Mouse (Mus musculus) adrenal gland, postnatal 4 days (tissue): Measurements from ENCODE around the gene Serpinb6a. TPM values are rescaled to one million over a fixed set of nuclear protein-coding genes. Genes with fewer than 3 reads are reported as not detected.
A peak's percentile ranks its signal among the peaks of the same experiment; 100 is the strongest.
"Not testable (repeated sequence)": the region's sequence is repeated elsewhere in the genome, so short reads cannot be mapped to it uniquely, and the experiment has no call there.

ENCODE experiments used
- DNase-seq, 2 experiments: peaks; one replicate each; pipeline ENCODE4 v3.0.0; 2021 to 2022; ENCODE audit warnings: low spot score in 2 of 2, mixed read lengths in 2 of 2
- total RNA-seq, 2 experiments: library from RNA; stranded (reverse); gene quantifications; 2 replicates each; pipeline ENCODE4 v1.2.3; 2021

The Serpinb6a gene
- total RNA-seq, 2 experiments from 2014 or later = 243 to 249 TPM

DNA sequence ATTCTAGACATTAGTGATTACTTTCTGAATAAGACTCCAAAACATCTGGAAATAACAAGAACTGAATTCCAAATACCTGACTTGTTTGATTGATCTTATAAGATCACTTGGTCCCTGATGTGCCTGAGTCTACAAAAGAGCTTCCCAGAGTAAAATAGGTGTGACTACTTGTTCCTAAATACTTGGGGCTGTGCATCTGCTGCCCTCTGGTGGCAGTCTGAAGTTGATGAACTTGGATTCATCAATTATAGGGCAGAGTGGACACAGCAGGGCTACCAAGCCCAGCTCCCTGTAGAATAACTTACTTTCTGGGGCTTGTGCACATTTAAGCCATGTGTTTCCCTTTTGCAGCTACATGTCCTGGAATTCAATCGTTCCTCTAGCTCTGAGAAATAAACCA lies 7.4 kb downstream of the Serpinb6a start:
- peak in 1 of 2 experiments; percentile 55 for DNase-seq

DNA sequence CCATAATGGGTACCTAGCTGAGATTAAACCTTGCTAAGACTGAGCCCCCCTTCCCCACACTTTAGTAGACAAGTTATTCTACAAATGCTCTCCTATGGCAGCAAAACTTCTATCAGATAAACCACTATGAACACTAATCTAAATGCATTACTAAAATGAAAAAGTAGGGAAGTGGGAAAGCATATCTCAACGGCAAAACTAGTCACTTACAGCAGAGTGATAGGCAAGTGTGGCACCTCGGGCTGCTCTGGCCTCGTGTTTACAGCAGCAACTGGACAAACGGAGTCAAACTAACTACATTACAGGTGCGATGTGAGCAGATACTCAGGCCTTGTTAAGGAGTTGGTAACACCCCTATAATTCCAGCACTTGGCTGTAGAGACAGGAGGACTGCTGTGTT lies 13.0 kb downstream of the Serpinb6a start:
- no peak for DNase-seq

DNA sequence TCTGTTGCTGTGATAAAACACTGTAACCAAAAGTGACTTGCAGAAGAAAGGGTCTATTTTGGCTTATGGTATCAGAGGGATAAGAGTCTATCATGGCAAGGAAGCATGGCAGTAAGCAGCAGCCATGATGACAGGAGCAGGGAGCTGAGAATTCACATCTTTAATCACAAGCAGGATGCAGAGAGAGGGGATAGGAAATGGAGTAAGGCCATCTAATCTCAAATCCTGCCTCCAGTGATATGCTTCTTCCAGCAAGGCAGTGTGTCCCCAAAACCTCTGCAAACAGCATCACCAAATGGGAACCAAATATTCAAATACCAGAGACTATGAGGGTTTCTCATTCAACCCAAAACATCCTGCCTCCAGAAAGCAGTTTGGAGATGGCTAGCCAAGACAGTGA lies 36.0 kb downstream of the Serpinb6a start:
- no peak for DNase-seq

DNA sequence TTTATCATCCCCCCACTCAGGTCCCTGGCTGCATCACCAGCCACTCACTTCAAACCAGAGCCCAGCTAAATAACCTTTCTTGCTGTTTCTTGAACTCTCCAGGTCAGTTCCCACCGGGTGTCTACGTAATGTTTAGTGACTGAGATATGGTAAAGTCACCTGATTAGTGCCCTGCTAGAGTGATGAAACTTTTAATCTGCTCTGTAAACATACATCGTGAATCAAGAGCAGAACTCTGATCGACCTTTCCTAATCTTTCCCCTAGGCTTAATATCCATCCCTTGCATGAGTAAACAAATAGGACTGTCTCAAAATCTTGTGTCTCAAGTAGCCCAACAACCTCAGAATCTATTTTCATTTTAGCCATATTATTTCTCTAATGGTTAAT lies 36.6 kb downstream of the Serpinb6a start:
- DNase-seq = no peak

DNA sequence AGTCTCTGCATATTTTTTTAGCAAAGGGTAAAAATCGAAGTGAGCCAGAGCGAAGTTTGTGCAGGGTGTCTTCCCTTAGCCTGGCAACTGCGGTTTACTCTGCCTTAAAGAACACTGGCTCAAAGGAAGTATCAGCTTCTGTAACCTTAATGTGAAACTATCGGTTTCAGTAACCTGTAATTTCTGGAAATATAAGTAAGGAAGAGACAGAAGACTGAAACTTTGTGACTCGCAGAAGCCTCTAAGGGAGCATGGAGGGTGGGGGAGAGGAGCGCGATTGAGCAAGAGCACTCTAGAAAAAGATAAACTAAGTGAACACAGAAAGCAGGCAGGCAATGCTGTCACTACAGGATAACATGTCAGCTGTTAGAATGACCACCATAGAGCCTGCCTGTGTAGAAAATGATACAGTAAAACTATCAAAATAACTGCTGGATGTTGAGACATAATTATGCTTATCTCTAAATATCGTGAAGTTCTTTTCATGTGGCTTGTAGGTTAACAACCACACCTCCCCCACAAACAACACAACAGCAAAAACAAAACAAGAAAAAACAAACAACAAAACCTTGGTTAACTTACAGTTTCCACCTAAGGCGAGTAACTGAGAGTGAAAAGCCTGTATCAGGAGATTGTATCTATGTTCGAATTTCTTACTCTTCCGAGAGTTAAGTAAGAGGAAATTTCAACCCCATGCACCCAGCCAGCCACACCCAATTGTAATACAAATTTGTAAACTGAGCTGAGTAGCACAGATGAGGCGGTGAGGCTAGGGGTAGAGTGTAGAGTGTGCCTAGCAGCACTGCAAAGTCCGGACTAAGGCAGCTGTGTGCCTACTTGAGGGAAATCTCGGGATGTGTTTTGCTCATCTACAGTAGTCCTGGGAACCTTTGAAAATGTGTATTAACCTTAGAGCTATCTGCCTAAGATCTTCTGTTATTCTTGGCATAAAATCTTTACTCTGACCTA lies 37.3 kb downstream of the Serpinb6a start:
- DNase-seq = no peak

DNA sequence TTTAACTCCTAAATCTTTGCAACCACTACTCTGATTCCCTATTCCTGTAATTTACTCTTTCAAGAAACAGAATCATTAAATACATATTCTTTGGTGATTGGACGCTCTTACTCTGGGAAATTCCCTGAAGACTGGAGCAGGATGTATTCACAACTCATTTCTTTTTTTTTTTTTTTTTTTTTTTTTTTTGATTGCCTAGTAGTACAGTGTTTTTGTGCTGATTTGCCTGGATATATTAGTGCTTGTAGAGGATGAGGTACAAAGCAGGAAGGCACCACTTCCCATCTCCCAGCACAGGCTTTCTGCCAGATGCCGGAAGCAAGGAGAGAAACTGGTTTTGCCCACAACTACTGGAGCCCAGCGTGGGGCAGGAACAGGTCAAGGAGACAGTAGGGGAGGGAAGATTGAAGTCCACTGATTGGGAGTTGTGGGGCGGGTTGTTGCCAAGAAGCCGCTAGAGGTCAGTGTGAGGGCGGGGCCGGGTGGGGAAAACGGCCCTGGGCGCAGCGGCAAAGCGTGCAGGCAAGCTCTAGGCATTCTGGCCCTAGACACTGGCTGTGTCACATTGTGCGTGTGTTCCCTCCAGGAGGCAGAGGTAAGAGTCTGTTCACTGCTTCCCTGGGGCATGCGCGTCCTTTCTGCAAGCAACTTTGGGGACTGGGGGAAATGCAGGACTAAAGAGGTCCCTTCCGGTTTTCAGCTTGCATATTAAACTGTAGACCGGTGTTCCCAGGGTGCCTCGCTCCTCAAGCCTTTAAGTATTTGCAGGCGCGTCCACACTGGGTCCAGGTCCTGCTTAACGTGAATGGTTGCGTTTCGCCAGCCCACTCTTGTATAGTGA lies 38.2 kb downstream of the Serpinb6a start, which contains the start of gene Nqo2:
Gene Nqo2, plus strand, starts transcription at position 482 of the 841 bp plus-strand sequence.
- DNase-seq = peak; percentile 36 to 57

DNA sequence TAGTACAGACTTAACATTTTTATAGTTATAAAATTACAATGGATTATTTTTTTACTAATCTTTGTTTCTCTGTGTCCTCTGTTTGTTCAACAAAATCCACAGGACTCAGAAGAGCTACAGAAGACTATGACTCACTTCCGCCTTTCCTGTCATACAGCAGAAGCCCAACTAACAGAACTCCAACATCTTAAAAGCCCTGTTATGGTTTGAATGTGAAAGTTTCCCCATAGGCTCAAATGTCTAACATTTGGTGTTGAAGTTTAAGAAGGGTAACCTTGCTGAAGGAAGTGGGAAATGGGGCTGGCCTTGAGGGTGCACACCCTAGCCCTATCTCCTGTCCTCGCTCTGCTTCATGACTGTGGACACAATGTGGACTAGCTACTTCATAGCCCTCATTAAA lies 42.8 kb downstream of the Serpinb6a start:
- no peak for DNase-seq

DNA sequence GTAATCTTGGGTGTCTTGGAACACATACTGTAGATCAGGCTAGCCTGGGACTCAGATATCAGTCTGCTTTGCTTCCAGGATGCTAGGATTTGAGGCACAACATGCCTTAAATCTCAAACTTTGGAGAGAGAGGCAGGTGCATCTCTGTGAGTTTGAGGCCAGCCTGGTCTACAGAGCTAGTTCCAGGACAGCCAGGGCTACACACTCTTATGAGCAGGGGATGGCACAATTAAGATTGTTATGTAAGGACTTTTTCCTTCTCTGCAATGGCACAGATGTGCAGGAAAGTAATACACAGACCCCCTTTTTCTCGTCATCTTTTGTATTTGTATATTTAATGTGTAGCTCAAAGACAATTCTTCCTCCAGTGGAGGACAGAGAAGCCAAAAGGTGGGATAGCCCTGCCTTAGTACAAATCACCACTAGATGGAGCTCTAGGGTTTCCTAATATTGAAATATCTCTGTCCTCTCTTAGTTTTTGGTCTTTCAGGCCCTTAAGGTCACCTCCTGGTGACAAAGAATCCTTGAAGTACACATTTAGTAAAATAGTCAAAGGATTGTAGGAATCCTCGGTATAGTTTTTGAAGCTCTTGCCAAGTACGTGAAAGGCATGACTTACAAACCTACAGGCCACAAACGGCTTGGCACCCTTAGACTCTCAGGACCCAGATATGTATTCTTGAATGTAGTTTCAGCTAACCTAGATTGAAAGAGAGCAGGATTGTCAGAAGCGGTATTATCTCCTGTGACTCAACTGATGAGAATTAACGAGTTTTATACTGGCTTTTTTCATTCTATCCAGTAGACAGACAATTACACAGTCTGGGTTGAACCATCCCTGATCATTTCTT lies 45.8 kb downstream of the Serpinb6a start:
- no peak for DNase-seq

DNA sequence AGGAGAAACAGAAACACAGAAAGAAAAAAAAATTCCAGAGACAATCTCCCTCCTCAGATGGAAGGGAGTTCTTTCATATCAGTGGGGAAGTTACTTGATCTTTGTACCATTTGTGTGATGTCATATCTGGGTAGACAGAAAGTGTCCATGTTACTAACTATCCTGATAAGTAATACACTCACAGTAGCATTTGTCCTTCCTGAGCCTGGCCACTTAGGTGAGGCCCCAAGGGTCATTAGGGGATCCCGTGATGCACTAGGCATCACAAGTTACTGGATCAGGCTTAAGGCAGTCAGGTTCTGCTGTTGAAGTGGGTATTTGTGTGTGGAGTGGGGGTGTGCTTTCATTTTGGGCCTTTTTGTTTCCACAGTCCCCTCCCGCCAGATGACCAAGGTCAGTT lies 49.6 kb downstream of the Serpinb6a start:
- DNase-seq = no peak

DNA sequence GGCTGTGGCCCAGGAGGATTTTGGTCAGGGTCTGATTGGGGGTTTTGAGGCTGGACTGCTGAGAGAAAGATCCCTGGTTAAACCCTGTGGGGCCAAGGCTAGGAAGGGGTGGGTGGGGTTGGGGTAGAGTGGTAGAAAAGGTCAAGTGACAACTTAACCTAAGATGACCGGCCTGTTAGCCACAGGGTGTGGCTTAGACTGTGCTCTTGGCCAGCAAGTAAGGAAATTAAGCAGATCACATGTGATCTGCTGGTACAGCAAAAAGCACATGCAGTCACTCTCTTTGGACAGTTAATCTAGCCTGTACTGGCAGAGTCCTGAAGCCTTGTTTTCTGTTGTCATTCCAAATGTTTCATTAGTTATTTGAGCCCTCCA lies 50.5 kb downstream of the Serpinb6a start:
- no peak for DNase-seq

DNA sequence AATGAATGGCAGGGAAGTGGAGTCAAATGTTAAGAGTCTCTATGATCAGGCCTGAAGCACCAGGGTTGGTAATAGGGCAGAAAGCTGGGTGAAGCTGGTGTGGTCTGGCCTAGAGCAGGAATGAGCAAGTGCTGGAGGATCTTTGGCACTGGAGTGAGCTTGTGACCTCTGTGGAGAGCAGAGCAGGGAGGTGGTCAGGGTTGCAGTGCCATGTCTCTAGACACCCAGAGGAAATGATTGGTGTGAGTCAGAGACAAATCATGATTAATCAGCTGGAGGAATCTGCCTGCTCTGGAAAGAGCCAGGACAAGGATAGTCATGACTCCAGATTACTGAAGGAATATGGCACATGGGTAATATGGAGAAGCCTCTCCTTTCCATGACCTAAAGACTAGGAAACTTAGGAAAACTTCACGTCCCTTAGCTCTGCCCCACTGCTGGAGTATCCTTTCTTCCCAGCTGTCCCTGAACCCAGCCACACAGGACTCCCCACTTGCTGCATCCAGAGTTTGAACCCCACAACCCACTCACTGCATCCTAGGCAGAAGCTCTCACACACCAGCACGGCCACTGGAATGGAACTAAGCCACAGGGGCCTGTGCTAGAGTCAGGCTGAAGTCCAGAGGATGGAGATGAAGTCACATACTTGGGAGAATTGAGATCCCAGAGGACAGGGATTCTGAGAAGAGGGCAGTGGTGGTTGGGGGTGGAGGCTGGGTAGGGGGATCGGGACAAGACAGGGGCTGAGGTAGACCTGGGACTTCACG lies 51.1 kb downstream of the Serpinb6a start:
- DNase-seq = no peak

DNA sequence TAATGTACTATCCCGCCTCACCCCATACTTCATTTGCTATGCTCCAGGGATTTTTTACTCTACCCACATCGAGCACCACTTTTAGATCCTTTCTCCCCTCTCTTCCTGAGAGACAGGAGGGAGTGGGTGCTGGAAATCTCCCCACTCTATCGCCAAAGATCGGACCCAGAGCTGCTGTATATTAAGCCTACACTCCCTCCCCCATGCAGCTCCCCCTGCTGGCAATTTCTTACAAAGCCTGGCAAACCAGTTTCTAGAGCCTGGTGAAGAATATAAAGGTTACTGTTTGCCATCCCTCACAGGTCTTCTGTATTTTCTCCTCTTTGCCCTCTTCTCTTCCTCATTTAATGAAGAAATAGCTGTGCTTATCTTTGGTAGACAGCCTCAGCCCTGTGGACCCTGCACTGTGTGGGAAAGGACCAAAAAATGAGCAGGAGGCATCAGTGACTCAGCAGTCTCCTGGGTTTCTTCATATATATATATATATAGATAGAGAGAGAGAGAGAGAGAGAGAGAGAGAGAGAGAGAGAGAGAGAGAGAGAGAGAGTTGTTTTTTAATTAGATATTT lies 60.3 kb downstream of the Serpinb6a start:
- no peak for DNase-seq

DNA sequence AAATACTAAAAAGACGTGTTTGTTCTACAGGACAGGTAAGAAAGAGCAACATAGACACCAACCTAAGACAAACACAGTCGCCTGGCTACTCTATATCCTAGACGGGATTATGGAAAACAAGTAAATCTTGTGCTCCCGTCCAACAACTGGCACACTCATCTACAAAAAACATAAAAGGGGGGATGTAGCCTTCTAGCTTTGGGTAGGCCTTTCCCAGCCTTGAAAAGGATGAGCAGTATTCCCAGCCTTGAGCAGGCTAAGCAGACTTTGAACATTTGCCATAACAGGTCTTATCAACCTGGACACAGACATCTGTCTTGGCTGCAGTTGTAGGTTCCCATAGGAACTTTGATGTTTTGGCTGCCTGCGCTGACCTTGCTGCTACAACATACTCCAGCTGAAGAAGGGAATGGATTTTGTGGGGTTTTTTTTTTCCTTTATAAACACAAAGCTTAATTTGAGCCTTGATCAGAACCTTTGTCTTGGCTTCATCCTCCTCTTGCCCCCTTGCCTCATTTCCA lies 61.2 kb downstream of the Serpinb6a start:
- DNase-seq = no peak

DNA sequence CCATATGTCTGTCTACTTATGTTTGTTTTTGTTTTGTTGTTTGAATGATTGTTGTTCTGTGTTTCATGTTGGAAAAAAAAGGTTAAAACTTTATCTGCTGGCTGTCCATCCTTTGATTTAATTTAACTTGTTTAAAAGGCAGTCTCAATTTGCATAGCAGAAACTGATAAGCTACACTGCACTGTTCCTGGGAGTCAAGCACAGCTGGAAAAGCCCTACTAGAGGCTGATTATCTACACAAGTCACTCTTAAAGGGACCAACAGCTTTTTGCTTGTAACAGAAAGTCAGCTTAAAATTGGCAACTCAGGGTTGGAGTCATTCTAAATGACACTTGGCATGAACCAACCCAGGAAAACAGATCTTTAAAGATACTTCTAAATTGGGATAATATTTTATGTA lies 65.0 kb downstream of the Serpinb6a start:
- not testable (repeated sequence) for DNase-seq

DNA sequence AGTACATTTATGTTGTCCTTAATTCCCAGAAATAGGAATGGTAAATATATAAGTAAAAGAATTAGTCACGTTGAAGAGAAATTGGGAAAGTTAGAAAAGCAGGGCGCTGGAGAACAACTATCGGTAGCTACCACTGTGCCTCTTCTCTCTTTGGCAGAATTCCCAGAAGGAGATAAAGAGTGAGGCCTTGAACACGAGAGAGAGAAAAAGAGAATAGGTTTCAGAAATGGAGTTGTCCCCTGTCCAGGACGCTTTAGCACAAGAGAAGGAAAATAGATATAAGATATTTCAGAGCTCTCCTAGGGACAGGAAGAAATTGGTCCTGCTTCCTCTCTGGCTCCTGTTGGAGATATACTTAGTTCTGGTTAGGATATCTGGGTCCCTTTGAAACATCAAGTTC lies 65.4 kb downstream of the Serpinb6a start:
- DNase-seq = no peak

DNA sequence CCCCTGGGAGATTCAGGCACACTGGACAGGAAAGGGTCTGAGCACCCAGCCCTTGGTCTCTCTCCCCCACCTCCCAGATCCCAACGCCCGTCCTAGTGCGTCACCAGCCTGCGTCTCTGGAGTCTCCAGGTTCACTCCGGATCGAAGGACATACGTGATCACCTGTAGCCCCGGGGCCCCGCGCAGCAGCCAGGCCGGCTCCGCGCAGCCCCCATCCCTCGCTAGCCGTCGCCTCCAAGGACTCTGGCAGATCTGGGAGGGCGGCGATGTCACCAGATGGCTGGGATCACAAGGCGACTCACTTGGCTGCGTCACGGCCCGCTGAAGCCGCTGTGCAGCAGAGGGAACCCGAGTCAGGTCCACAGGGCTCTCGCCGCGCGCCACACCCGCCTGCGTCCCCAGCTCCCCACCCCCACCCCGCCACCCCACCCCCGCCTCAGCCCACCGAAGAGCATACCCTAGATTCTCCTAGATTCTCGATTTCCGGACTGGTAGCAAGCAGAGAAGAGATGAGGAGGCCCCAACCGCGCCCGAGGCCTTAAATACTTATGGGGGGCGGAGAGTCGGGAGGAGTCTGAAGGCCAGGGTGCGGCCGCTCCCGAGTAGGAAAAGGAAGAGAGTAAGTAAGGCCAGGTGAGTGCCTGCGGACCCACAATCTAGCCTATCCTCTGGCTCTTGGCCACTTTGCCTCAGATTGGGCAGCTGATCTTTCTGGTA lies 67.0 kb downstream of the Serpinb6a start:
- peak; percentile 18 to 36 for DNase-seq

DNA sequence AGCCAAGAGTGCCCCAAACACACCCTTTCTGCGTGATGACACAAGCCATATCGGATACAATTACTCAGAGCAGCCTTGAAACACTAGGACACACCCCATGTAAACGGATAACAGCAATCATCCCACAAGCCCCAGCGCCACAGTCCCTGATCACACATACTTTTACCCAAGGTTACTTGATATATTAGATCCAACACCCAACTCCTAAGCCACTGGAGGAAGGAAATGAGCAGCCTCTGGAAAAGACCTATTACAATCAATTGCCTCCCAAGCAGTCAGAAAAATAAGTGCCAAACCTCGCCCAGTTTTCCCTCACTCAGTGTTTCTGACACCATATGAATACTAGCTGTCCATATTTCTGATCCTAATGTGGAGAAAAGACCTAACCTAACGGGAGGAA lies 67.9 kb downstream of the Serpinb6a start:
- no peak for DNase-seq

DNA sequence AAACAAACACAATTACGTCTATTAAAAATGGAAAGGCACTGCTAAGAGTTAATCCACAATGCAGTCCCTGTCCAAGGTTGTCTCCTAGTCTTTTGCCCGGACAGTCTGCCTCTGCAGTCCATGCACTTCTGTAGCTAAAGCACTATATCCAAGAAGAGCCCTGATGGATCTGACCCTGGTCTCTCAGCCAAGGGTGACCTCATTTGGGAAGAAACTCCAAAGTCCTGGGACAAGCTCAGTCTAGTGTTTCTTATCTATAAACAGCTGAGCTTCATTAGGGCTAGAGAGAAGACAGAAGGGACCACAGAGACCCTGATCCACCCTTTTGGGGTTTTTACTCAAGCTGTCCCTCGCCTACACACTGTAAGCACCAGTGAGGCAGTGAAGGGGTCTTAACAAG lies 71.7 kb downstream of the Serpinb6a start:
- no peak for DNase-seq

DNA sequence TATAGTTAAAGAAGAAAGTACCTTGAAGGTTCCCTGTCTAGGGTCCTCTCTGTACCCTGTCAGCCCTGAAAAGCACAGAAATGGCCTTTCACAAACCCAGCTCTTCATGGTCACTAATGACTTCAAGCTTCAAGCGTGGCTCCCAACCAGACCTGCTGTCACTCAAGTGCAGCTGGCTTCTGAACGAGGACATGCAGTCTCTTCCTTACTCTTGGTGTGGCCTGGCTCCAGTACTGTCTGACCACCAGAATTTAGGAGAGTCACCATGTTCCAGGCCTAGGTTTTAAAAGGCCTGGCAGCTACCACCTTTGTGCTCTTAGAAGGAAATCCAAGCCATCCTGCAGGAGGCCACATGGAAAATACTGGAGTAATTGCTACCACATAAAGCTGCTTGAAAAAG lies 72.3 kb downstream of the Serpinb6a start:
- DNase-seq = no peak
